Mouse (Mus musculus): ENCODE data around the gene Dusp18.
"Not testable (repeated sequence)": the region's sequence is repeated elsewhere in the genome, so short reads cannot be mapped to it uniquely, and the experiment has no call there.

Dusp18 gene

DNA sequence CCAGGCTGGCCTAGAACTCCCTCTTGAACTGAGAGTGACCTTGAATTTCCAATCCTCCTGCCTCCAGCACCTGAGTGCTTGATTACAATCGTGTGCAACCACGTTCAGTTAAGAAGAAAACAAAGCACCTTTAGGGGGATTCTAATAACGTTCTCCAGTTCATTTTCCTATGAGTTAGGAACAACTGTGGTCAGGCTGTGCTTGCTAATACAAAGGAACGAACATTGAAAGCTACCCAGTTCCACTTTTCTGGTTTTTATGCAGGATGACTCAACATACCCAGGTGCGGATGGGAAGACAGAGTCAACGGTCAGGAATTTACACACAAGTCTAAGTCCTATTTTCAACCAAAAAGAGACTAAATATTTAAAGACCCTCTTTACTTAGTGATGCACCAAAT, 1.1 kb upstream of the Dusp18 start:
- in situ Hi-C loops (cut with MboI, MseI), result no loop called here

DNA sequence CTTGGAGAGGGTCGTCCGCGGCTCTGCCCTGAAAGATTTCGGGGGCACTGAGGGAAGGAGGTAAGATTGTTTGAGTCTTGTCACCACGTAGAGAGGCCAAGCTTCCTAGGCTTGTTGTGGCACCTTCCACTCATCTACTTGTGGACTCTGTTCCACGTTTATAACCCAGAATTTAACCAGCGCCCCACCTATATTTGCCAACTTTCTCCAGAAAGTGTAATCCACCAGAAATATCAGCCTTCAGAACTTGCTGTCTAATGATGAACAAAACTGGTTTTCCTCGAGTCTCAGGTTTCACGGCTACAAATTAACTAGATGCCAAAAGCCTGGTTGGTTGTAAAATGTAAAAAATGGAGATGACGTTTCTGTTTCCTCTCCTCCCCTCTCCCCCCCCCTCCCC, 418 bp downstream of the Dusp18 start:
- in situ Hi-C loops (cut with MboI, MseI), result no loop called here

DNA sequence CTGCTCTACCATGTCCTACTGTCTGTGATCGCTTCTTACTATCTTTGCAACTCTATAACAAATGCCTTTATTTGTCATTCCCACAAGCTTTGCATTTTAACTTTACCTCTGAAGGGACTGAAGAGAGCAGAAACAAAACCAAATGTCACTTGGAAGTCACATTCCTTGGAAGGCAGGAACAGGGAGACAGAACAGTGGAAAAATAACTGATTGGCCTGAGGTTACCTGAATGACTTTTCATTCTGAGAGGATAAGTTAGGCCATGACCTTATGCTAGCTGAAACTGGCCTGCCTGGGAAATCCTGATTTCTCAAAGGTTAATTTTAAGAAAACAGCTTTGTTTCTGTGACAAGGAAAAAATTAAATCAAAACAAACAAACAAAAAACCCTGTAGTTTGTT, 893 bp downstream of the Dusp18 start:
- in situ Hi-C loops (cut with MboI, MseI), result no loop called here

DNA sequence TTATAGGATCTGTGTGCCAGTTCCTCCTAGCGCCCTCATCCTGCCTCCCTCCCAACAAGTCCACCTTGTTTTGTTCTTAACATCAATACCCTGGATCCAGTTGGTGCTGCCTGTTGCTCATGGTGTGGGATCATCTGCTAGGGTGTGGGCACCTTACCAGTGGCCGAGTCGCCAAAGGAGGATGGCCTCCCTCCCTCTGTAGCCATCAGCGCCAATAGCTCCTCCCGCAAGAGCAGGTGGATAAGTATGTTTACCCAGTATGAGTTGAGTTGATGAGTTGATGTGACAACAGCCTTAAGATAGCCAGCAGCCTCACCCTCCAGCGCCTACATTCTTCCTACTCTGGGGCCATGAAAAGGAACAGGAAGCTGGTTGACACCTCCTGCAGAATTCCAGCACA, 5.3 kb downstream of the Dusp18 start:
- in situ Hi-C loops (cut with MboI, MseI), result no loop called here

DNA sequence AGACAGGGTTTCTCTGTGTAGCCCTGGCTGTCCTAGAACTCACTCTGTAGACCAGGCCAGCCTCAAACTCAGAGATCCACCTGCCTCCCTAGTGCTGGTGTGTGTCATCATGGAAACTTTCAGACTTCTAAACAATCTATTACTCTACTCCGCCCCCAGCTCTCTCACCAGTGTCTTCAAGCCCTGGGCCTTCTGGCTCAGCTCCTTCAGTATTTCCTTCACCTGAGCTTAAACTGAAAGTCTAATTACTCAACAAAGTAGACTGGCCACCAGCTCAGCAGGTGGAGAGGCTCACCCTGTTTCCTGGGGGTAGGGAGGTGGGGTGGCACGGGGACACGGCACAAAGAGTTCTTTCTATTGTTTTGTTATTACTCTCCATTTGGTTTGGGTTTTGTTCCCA, 7.5 kb downstream of the Dusp18 start:
- in situ Hi-C loops (cut with MboI, MseI), result no loop called here

DNA sequence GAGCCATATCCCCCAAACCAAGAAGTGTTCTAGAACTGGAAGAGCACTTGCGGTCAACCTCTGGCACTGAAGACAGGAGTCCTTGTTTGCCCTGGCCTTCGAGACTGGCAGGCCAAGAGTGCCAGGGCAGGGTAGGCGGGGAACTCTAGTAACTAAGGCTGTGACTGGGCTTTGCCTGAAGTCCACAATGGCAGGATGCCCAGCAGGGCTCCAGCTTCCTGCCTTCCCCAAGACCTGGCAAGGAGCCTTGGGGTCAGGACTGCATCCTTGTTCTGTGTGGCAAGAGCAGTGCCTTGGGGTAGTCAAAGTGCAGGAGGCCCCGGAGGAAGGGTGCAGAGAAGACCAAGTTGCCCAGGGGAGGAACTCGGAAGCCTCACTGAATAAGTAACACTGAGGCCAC, 8.0 kb downstream of the Dusp18 start:
- in situ Hi-C loops (cut with MboI, MseI), result no loop called here

DNA sequence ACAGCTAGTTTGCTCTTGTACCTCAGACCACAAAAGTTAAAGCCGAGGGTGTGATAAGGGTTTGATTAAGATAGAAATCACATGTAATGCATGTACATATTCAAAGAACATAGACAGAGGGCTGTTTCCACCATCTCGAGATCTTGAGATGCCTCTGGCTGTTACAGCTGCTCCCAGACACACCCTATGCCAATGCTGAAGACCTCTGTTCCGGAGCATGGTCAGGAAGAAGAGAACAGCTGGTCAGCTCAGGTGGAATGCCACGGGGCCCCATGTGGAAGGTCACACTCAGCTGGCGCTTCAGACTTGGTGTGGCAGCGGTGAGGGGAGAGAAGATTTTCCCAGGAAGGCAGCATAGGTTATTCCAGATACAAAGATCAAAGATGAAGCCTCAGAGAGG, 9.6 kb downstream of the Dusp18 start:
- in situ Hi-C loops (cut with MboI, MseI), result no loop called here

DNA sequence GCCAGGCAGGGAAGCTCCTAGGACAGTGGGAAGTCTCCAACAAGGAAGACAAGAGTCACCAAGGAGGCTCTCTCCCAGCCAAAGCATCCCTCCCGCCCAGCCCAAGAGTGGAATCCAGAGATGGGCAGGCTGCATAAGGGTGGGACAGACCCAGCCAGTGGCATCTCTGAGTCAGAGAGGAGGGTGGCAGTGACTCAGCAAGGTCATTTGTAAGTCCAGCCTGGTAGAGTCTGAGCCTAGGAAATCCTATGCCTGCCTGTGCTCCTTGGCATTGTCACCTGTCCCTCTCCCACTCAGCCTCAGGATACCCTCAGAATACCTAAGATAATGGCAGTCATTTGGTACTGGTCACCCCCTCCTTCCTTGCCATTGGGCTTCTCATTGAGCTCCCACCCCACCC, 10.4 kb downstream of the Dusp18 start:
- in situ Hi-C loops (cut with MboI, MseI), result no loop called here

DNA sequence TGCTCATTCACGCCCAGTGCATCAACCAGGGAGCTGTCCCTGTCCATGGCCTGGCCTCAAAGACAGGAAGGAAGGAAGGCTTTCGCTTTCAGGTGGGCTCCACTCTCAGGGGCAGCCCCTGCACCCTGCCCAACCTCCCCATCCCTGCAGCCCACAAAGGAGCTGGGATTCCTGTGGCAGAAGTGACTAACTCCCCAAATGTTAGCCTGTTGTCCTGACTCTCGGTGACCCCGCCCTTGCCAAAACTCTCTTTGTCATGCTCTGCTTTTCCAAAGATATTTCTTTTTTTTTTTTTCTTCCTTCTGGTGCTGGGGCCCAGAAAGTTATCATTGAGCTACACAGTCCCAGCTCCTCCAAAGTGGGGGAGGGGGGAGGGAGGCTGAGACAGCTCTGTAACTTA, 14.2 kb downstream of the Dusp18 start:
- in situ Hi-C loops (cut with MboI, MseI), result no loop called here

DNA sequence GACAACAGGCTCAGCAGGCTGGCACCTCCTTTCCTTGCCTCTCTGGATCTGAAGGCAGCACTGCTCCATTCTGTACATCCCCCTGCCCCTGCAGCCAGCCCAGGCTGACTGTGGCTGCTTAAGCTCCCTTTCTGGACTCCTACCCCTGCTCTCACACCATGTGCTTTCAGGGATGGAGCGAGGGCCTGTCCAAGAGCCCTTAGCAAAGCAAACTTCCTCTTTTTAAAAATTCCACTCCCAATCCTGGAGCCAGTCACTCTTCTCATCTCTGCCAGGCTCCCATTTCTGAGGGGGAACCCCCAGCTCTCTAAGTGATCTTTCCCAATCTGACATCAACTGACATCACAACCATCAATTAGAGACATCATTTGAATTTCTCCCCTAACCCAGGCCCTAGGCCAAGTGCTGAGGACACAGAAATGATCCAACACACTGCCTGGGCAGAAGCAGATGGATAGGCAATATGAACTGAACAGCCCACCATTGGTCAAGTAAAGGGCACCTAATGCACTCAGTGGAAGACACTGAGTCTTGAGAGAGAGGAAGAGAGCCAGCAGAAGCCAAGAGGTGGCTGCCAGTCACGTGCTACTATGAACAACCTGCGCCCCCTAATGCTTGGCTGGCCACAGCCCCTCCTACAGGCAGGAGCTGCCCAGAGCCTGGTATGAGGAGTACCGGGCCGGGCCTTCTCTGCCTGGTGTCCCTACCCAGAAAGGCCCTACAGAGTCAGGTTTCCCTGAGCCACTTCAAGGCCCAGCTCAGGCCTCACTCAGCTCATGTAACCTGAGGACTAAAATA, 15.7 kb downstream of the Dusp18 start:
- in situ Hi-C loops (cut with MboI, MseI), result no loop called here

DNA sequence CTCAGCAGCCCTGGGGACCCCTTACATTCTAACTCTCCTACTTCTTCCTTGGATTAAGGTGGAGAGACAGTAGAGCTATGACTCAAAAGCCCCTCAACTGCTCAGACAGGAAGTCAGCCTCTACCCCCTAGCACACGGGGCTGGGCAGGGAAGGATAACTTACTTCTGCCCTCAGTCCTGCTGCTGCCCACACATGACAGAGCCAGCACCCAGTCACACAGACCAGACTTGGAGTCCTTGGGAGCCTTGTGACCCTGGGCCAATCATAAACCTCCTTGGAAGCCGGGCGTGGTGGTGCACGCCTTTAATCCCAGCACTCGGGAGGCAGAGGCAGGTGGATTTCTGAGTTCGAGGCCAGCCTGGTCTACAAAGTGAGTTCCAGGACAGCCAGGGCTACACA, 16.4 kb downstream of the Dusp18 start:
- in situ Hi-C loops (cut with MboI, MseI), result not testable (repeated sequence)

DNA sequence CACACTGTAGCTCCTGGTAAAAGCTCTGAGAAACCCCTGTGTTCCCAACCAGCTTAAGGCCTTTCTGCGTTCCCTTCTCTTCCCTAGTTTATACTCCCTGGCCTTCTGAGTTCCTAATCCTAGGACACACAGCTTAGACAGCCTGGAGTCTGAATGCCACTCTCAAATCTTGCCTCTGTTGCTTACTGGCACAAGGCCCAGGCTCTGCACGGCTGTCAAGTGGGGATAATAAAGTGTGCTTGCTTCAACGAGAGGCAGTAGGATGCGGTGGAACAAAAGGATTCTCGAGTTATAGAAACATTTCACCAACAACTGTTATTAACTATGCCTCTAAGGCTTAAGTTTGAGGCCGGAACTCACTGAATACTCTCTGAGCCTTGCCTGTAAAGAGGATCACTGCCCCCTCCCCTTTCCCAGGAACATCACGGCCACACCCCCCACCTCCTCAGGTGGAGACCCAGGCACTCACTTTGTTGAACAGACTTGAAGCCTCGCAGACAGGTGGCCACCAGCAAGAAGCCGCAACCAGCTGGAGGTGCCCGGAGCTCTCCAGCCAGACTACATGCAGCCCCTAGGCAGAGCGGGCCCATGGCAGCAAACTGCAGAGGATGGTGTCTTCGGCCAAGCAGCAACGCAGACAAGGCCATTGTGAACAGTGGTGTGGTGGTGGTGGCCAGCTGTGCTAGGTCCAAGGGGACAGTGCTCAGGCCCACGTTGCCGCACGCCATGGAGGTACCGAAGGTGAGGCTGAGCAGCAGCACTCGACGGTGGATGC, 17.2 kb downstream of the Dusp18 start:
- in situ Hi-C loops (cut with MboI, MseI), result no loop called here

DNA sequence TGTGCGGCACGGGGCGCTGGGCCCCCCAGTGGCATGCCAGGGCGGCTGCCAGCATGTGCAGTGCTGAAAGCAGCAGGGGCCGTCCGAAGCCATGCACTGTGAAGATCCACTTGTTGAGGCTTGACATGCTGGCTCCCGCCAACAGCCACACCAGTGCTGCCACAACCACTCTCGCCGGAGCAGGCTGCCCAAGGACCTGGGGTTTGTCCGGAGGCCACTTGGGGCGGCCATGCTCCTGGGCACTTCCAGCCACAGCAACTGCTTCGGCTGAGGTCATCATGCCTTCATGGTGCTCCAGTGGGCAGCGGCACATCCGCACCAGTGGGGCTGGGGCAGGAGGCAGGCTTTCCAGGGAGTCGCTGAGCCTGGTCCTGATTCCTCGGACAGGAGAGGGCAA, 17.8 kb downstream of the Dusp18 start:
- in situ Hi-C loops (cut with MboI, MseI), result no loop called here

DNA sequence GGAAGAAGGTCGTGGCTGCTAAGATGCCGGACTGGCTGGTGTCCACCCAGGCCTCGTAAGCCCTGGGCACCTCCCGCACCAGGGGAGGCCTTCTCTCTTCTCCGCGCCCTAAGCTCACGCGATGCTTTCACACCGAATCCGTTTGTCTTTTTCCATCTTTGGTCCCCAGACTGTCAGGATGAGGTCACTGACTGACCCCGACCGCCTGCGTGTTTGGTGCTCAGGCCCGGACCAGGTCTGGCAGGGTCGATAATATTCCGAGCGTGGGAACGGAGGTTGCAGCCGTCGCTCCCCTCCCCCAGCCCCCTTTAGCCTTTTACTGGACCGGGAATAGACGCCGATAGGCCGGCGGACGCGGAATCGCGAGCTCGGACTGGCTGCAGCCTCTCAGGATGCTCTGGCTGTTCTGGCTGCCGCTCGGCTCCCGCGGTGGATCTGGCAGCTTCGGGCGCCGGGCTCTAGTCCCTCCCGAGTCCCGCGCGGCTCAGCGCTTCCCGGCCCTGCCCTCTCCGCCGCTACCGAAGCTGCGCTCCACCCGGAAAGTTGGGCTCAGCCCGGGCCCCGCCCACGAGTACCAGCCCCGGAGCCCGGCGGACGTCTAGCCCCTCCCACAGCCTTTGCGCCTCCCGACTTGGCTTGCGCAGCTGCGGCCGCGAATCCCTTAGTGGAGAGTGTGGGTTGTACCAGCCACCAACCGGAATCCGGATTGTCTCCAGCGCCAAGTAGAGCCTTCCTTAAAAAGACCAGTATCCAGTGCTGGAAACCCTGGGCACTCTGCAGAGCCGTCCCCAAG, 18.5 kb downstream of the Dusp18 start:
- in situ Hi-C loops (cut with MboI, MseI), result no loop called here

DNA sequence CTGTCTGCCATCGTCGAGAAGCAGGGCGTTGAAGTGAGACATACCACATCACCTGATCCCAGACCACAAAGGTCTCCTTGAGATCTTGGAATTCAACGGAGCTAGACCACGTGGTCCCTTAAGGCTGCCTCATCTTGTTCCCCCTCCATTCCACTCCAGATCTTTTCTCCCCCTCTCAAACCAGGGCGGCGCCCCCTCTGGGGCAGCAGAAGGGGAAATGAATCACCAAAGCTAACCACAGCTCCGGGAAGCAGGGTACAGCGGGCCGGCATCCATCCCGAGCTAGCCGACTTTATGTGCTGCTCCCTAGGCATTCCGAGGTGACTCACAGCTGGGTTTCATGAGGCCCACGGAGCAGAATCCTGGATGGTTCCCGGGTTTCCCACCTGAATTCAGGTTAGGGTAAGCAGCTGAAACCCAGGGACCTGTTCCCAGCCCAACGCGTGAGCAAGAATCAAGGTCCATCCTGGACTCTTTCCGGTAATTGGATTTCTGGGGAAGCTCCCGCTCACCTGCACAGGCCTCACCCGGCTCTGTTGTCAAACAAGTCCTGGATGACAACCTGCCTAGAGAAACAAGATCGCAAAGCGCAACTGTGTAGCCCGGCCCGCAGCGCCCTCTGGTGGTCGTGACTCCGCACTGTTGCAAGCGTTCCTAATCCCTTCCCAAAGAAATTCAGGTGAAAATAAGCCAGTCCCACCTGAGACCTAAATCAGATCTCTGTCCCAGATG, 19.2 kb downstream of the Dusp18 start, which contains the start of gene Slc35e4:
TSS of gene Slc35e4 (minus strand) at position 556 of the 732 bp plus-strand sequence.
- in situ Hi-C loops (cut with MboI, MseI), result no loop called here

DNA sequence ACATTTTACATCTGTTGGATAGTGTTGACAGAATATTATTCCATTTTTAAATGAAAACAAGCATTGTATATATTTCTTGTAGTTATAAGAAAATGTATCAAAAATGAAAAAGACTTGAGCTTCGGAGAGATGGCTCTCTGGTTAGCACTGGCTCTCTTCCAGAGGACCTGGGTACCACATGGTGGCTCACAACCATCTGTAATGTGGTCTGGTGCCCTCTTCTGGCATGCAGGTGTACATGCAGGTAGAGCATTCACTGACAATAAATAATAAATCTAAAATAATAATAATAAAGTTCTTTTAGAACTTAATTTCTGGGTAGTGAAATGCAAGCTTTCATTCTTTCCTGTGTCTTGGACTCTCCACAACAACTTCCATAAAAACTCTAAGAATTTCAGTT, 23.7 kb downstream of the Dusp18 start:
- in situ Hi-C loops (cut with MboI, MseI), result no loop called here

DNA sequence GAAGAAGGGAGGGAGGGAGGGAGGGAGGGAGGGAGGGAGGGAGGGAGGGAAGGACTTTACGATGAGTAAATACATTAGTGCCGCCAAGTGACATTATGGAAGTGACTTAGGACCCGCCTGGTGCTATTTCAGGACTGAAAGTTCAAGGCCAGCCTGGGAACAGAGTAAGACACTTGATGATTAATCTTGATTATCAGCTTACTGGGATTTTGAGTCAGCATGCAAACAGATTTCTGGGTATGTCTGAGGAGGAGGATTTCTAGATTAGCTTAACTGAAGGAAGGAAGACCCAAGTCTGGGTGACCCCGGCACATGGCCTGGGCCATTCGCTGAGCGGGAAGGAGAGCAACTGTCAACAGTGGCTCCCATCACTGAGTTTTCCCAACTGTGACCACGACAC, 25.4 kb downstream of the Dusp18 start:
- in situ Hi-C loops (cut with MboI, MseI), result no loop called here

DNA sequence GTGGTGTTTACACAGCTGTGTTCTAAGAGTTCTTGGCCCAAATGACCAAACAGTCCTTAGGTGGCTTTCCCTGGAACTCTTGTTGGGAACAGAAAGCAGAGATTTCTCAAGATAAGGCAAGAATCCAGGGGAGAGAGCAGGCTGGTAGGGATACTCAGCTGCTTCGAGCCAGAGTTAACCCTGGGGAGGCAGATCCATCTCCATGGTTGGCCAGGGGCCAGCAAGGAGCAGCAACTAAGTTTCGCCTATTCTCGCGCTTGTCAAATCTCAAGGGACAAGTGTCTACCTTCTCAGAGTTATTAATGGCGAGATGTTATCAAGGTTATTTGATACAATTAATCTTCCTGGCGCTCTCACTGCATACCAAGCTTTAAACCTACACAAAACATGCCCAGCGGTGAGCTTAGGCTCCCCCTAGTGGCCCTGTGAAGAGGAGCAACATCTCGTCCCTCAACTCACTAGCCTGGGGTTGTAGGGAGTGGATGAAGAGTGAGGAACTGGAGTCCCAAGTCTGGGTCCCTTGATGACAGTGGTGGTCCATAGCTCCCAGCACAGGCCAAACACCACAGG, 26.3 kb downstream of the Dusp18 start:
- in situ Hi-C loops (cut with MboI, MseI), result no loop called here

DNA sequence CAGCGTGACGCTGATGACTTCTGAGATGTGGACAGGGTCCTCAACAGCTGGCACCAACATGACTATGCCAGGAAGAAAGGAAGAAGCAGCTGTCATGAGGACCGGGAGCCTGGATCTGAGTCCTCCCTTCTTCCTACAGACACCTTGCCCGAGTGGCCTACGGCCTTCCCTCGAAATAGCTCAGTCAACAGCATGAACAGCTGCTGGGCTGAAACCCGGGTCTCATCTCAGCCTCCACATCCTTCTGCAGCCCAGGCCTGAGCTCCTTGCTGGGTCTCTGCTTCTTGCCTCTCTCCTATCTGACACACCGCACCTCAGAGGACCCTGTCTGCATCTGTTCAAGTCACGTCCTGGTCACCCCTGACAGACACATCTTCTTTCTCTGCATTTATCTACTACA, 27.1 kb downstream of the Dusp18 start:
- in situ Hi-C loops (cut with MboI, MseI), result no loop called here

DNA sequence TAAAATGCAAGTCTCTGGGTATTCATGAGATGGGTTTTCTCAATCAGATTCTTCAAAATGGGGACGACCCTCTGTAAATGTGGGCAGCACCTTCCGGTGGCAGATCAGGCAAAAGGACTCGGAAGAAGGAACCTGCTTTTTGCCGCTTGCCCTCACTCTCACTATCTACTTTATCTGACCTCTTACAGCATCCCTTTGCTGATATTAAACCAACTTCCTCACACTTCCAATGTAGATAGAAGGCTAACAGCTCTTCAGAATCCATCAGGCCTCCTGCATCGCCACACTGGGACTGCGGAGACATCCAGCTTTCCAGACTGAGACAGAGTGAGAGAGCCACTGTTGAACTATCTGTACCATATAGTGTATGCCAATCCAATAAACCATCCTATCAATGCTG, 27.7 kb downstream of the Dusp18 start:
- in situ Hi-C loops (cut with MboI, MseI), result no loop called here

DNA sequence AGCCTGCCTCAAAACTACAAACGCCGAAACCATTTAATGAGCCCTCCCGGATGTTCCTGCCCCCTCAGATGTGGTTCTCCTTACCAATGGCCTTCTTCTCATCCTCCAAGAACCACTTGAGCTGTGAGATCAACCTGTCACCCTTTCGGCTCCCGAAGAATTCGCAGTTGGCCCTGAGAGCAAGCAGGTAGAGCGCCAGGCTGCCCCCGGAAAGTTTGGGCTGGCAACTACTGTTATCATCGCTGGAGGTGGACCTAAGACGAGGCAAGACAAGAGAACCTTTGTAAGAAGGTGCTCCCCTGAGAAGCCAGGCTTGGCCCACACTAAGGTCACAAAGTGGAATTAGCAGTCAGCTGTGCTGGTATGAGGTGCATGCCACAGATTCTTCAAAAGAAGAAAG, 30.9 kb downstream of the Dusp18 start:
- in situ Hi-C loops (cut with MboI, MseI), result no loop called here

Data from regulatory T cell (primary cell).